Mouse (Mus musculus) kidney, adult 2 months (tissue): Measurements from ENCODE around the gene Topbp1.

Experiments used
- CTCF ChIP-seq: fragments of 200-500 bp; conservative IDR thresholded peaks from 2 replicates; pipeline ENCODE4 v1.5.1; 2011; ENCODE audit warnings: low read depth, mild to moderate bottlenecking, control low read depth, low read length, moderate library complexity, mixed read lengths; ENCODE audit not compliant: insufficient read depth, insufficient read length
- POLR2A ChIP-seq: fragments of 200-500 bp; IDR thresholded peaks from one replicate; pipeline ENCODE4 v1.6.1; 2011; ENCODE audit warnings: low read depth, low read length, control low read depth

DNA sequence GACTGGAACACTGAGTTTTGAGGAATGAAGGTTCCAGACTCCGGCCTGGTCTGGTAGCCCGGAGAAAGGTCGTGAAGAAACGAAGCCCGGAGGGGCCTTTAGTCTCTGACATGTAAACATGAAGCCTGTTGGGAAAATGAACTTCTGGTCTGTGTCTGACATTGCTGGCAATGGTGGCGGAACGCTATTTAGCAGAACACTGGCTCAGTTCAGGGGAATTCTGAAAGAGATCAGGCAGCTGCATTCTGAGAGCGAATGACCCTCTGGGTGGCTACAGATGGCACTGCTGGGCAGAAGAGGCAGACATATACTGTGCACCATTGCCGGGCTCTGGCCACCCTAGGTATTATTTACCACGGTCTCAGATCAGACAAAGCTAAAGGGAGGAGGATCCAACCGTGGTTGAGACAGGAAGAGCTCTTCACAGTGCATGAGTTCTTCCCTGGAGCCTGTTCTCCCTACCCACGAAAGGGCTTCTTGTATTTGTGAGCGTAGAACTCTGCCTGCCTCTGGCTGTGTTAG, 18.1 kb upstream of the Topbp1 start:
- TF ChIP-seq CTCF = no peak
- no peak for TF ChIP-seq POLR2A
